Mouse (Mus musculus) kidney, embryonic 15.5 days (tissue): ENCODE results near the gene Tor1aip2. TPM values are rescaled to one million over a fixed set of nuclear protein-coding genes. Genes with fewer than 3 reads are reported as not detected.
"Not testable (repeated sequence)": the region's sequence is repeated elsewhere in the genome, so short reads cannot be mapped to it uniquely, and the experiment has no call there.

Experiments used
- ATAC-seq: fragments of 200-750 bp; cut with Nextera tagmentation; replicated peaks from 2 replicates; pipeline ENCODE4 v1.8.0; 2017; ENCODE audit warnings: moderate TSS enrichment; ENCODE audit not compliant: low FRiP score
- H3K27ac ChIP-seq: fragments of 300-500 bp; sonication (generic); 2 replicates; pipeline ENCODE4 v1.5.1; 2015; ENCODE audit warnings: mild to moderate bottlenecking, inconsistent platforms
- H3K27me3 ChIP-seq: fragments of 300-500 bp; sonication (generic); 2 replicates; pipeline ENCODE4 v1.6.1; 2015; ENCODE audit warnings: inconsistent platforms
- H3K36me3 ChIP-seq: fragments of 300-500 bp; sonication (generic); 2 replicates; pipeline ENCODE4 v1.6.1; 2015; ENCODE audit warnings: inconsistent platforms
- H3K4me1 ChIP-seq: fragments of 300-500 bp; sonication (generic); 2 replicates; pipeline ENCODE4 v1.6.1; 2015; ENCODE audit warnings: inconsistent platforms
- H3K4me2 ChIP-seq: fragments of 300-500 bp; sonication (generic); 2 replicates; pipeline ENCODE4 v1.6.1; 2015; ENCODE audit warnings: moderate library complexity, mild to moderate bottlenecking, inconsistent platforms
- H3K4me3 ChIP-seq: fragments of 300-500 bp; sonication (generic); replicated peaks from 2 replicates; pipeline ENCODE4 v1.5.1; 2015; ENCODE audit warnings: mild to moderate bottlenecking, inconsistent platforms
- H3K9ac ChIP-seq: fragments of 300-500 bp; sonication (generic); 2 replicates; pipeline ENCODE4 v1.6.1; 2015; ENCODE audit warnings: mild to moderate bottlenecking, inconsistent platforms
- H3K9me3 ChIP-seq: fragments of 300-500 bp; sonication (generic); replicated peaks from 2 replicates; pipeline ENCODE4 v1.6.1; 2016; ENCODE audit warnings: inconsistent platforms
- WGBS: fragments of 180-500 bp; shearing (Covaris S2); methylation state at CpG from one replicate; pipeline ENCODE4 v1.1.7; 2015; ENCODE audit warnings: mixed read lengths; 5-methylcytosine and 5-hydroxymethylcytosine counted together
- polyA plus RNA-seq: library from polyadenylated mRNA; unstranded; fragments of >200 nt; fragmentation: Nextera tagmentation; extraction: Ambion mirVana; gene quantifications from 2 replicates; pipeline ENCODE4 v1.2.1, GENCODE M21; 2015

Tor1aip2 gene
- polyA plus RNA-seq, 1 experiment from 2014 or later, result 112 TPM

DNA sequence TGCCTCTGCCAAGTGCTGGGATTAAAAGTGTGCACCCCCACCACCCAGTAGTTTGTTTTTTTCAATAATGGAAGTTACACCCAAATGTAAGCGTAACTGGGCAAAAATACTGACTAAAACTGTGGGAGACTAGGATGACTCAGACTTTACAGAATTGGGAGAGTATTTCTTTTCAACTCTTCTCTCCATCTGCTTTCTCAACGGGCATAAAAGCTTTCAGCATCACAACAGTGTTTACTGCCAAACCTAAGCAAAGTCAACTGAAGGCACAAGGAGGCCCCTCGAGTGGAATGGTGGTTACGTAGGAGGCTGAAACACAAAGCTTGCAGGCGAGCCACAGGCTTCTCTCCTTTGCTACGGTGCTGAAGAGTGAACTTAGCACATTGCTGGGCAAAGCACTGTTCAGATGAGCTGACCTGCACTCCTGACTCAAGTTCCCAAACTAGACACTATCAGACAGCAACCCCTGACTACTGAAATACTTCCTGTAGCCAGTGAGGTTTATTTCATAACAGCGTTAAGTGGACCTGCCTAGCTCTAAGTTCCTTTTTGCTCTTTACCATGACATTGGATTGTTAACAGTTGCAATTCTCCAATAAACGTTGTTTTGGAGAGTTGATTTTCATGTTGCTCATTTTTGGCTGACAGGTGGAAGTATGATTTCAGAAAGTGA is 10.2 kb upstream of the Tor1aip2 start:
- Histone ChIP-seq H3K4me2 (no peak overlapping the region), H3K4me3 (no peak overlapping the region), H3K4me1 (no peaks in the 10 kb centered on the region), H3K27ac (no peak overlapping the region), H3K27me3 (no peaks in the 10 kb centered on the region), H3K9me3 (no peaks in the 10 kb centered on the region), H3K9ac (no peak overlapping the region), H3K36me3 (peaks cover 74% of the 10 kb centered on the region)
- no peak for ATAC-seq
- 75% methylated on average over 8 of the region's 8 CpGs for WGBS

DNA sequence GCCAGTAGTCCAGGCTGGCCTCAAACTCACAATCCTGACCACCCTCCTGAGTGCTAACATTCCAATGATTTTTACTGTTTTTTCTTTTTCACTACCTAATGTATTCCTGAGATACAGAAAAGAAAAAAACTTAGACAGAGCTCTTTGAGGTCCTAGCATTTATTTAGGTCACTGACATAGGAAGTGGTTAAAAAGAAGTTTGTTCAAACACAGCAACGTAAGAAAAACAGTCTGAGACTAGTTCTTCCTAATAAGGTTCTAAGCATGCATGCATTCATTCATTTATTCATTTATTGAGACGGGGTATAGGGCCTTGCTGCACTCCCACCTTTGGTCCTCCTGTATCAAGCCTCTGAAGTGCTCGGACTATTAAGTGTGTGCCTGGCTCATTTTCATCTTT is 7.4 kb upstream of the Tor1aip2 start:
- WGBS, result 87% methylated on average over 3 of the region's 3 CpGs
- no peaks in the 10 kb centered on the region for H3K4me1 ChIP-seq
- H3K36me3 ChIP-seq, result peaks cover 83% of the 10 kb centered on the region
- H3K27me3 ChIP-seq, result no peaks in the 10 kb centered on the region
- H3K4me3 ChIP-seq, result no peak overlapping the region
- H3K9ac ChIP-seq, result no peak overlapping the region
- H3K27ac ChIP-seq, result no peak overlapping the region
- no peak overlapping the region for H3K4me2 ChIP-seq
- H3K9me3 ChIP-seq, result no peaks in the 10 kb centered on the region
- ATAC-seq, result no peak

DNA sequence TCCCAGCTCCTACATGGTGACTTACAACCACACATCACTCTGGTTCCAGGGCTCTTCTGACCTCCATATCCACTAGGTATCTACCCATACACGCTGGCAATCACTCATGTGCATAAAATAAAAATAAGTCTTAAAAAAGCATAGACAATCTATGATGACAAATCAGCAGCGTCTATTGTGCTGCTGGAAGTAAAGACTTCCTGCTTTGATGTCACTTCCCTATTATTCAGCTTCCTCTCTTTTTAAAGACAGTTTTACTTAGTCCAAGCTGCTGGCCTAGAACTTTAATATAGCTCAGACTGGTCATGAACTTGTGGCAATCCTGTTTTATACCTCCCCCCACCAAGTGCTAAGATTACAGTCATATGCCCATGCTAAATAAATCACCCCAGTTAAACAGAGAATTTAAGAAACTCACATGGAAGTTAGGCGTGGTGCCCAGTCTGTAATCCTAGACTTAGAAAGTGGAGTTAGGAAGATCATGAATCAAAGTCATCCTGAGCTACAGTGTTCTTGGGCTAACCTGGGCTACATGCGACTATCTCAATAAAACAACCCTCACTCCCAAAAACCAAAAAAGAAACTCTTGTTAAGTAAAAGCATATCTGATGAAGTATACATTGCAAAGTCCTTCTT is 6.7 kb upstream of the Tor1aip2 start:
- H3K4me2 ChIP-seq, result no peak overlapping the region
- no peak overlapping the region for H3K27ac ChIP-seq
- peaks cover 86% of the 10 kb centered on the region for H3K36me3 ChIP-seq
- H3K4me3 ChIP-seq, result no peak overlapping the region
- 81% methylated on average over 4 of the region's 4 CpGs for WGBS
- no peak overlapping the region for H3K9ac ChIP-seq
- no peaks in the 10 kb centered on the region for H3K9me3 ChIP-seq
- no peaks in the 10 kb centered on the region for H3K4me1 ChIP-seq
- no peak for ATAC-seq
- H3K27me3 ChIP-seq, result no peaks in the 10 kb centered on the region

DNA sequence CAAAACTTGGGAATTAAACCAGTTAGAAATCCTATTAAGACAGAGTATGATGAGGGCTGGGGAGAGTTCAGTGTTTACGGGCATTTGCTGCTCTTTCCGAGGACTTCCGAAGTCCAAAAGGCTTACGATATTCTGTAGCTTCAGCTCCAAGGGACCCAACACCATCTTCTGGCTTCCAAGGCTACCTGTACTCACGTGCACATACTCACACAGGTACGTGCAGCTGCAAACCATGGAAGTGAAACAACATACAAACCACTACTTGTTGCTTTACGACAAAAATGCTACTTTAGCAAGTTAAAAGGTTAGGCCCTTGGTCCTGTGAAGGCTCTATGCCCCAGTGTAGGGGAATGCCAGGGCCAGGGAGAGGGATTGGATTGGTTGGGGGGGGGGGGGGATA is 1.3 kb upstream of the Tor1aip2 start:
- Histone ChIP-seq H3K4me1 (peaks cover 18% of the 10 kb centered on the region; the same call in 1 of the 2 replicates), H3K27ac (no peak overlapping the region), H3K9me3 (no peaks in the 10 kb centered on the region), H3K36me3 (peaks cover 50% of the 10 kb centered on the region), H3K9ac (no peak overlapping the region), H3K27me3 (no peaks in the 10 kb centered on the region), H3K4me3 (peak overlapping the region; percentile 2; the same call in 1 of the 2 replicates), H3K4me2 (no peak overlapping the region)
- 97% methylated on average over 7 of the region's 7 CpGs for whole genome bisulfite sequencing
- no peak for ATAC-seq

DNA sequence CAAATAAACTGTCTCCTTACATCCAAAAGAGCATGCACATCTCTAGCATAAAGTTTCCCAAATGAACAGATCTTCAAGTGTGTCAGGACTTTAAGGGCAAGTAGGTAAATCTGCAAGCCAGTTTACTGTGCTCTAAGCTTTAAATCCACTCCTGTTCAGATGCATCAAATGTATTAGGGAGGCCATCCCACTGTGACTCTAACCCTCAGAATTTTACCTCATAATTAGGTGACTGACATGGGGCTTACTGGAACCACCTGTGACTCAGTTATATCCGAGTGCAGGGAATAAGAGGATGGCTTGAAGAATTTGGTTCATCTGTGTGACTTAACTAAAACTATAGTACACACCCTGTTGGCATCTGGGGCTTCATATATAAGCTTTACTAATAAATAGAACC is 542 bp upstream of the Tor1aip2 start:
- ATAC-seq, result no peak
- peaks cover 43% of the 10 kb centered on the region for H3K36me3 ChIP-seq
- peak overlapping the region; percentile 66 for H3K4me2 ChIP-seq
- H3K9ac ChIP-seq, result peak overlapping the region; percentile 69
- H3K4me1 ChIP-seq, result peaks cover 18% of the 10 kb centered on the region; the same call in 1 of the 2 replicates
- H3K9me3 ChIP-seq, result no peaks in the 10 kb centered on the region
- H3K27me3 ChIP-seq, result no peaks in the 10 kb centered on the region
- 21% methylated on average over 1 of the region's 1 CpGs for WGBS
- H3K27ac ChIP-seq, result peak overlapping the region; percentile 99
- H3K4me3 ChIP-seq, result peak overlapping the region; percentile 62

DNA sequence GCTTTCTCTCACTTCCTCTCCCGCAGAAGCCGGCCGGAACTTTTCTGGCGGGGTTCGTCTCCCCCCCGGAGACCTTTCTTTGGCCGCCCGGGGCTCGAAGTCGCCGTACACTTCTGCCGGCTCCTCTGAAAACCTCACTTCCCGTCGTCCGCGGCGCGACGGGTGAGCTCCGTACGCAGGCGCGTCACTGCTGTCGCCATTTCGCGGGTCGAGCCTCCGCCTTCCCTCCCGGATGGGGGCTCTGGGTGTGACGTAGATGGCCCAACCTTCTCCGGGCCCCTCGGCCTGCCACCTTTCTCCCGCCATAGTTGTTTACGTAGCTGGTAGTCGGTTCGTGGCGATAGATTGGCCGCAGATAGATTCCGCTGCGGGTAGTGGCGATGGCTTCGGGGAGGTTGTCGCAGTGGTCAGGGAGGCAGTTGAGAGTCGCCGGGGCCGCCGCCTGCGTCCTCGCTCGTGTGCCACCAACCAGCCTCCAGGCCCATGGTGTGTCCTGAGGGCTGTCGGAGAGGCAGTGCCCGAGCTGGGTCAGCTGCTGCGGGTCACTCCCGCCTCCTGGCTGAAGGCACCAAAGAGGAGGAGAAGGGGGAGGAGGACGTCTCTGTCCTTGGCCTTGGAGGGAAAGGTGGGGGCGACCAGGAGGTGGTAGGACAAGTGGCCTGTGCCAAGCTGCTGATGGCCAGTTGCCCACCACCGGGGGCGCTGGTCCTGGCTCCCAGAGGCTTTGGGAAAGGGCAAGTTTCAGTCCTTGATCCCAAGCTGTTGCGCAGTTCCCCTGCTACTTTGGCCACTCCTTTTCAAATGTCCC is 931 bp downstream of the Tor1aip2 start, which contains the start of gene Tor1aip1:
Tor1aip1 (minus strand) TSS at position 551 of the 808 bp plus-strand sequence.
- ATAC-seq, result peak; percentile 95
- H3K9ac ChIP-seq, result peak within 1 kb of the TSS; percentile 69
- WGBS, result under 1% methylated on average over 59 of the region's 59 CpGs
- H3K27me3 ChIP-seq, result no peaks in the 10 kb centered on the region
- no peaks in the 10 kb centered on the region for H3K9me3 ChIP-seq
- peaks cover 29% of the 10 kb centered on the region for H3K36me3 ChIP-seq
- H3K4me2 ChIP-seq, result peak within 1 kb of the TSS; percentile 66
- H3K4me3 ChIP-seq, result peak within 1 kb of the TSS; percentile 62
- H3K27ac ChIP-seq, result peak within 1 kb of the TSS; percentile 99
- peaks cover 23% of the 10 kb centered on the region; the same call in 1 of the 2 replicates for H3K4me1 ChIP-seq

DNA sequence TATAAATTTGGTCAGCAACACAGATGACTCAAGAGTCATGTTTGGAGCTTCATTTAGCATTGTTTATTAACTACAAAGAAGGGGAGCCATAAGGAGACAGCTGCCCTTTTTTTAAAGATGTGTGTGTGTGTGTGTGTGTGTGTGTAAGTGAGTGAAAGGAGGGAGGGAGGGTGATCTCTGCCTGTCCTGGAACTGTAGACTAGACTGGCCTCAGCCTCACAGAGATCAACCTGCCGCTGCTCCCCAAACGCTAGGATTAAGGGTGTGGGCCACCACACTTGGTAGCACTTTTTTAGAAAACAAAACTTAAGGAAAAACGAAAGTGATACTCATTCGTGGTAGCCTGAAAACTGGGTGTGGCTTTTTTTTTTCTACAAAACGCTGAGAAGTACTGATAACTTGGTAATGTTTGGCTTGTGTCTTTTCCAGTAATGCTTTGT is 2.0 kb downstream of the Tor1aip2 start:
- H3K9ac ChIP-seq, result 0 out of 2 replicates have a peak overlapping the region, but pooled peaks have one; percentile 10
- peak overlapping the region; percentile 66 for H3K4me2 ChIP-seq
- H3K27me3 ChIP-seq, result no peaks in the 10 kb centered on the region
- peaks cover 19% of the 10 kb centered on the region for H3K36me3 ChIP-seq
- H3K4me1 ChIP-seq, result peaks cover 30% of the 10 kb centered on the region
- no peaks in the 10 kb centered on the region for H3K9me3 ChIP-seq
- H3K27ac ChIP-seq, result 0 out of 2 replicates have a peak overlapping the region, but pooled peaks have one; percentile 54
- no peak for ATAC-seq
- WGBS, result 49% methylated on average over 5 of the region's 5 CpGs
- H3K4me3 ChIP-seq, result peak overlapping the region; percentile 12; the same call in 1 of the 2 replicates

DNA sequence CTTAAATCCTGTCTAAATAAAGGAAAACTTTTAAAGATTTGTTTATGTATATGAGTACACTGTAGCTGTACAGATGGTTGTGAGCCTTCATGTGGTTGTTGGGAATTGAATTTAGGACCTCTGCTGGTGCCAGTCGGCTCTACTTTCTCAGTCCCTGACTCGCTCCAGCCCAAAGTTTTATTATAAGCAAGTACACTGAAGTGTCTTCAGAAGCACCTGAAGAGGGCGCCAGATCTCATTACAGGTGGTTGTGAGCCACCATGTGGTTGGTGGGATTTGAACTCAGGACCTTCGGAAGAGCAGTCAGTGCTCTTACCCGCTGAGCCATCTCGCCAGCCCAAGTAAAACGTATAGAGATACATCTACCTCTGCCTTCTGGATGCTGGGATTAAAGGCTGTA is 4.8 kb downstream of the Tor1aip2 start:
- not testable (repeated sequence) for H3K4me2 ChIP-seq, H3K27me3 ChIP-seq, H3K9me3 ChIP-seq, ATAC-seq, H3K4me3 ChIP-seq, H3K9ac ChIP-seq
- peaks cover 41% of the 10 kb centered on the region for H3K4me1 ChIP-seq
- peaks cover 16% of the 10 kb centered on the region for H3K36me3 ChIP-seq
- H3K27ac ChIP-seq, result 0 out of 2 replicates have a peak overlapping the region, but pooled peaks have one; percentile 79
- WGBS, result 73% methylated on average over 7 of the region's 7 CpGs

DNA sequence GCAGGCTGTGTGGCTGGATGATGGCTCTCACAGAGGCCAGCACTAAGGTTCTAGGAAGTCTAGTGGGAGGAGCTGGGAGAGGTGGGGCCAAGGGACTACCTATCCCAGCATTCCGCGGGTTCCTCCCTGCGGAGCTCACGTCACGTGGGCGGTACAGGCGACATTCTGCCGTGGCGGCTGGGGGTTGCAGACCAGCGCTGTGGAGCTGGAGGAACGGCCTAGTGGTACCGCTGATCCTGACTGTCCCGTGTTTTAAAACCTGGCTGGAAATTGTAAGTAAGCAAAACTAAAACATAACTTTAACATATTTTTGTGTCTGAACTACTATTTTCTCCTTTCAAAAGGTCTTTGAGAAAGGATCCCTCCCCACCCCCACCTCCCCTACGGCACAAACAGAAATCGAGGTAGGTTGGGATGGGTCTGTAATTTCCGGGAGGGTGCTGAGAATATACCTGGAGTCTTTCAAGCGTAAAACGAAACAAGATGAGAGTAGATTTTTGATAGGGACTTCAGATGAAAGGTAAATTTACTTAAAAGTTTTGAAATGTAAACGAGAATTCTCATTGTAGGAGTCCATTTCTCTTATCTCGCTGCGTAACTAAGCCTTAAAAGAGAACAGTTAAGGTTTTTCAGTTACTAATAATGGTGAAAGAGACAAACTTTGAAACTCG is 5.7 kb downstream of the Tor1aip2 start:
- peak overlapping the region; percentile 65 for H3K4me2 ChIP-seq
- peak overlapping the region; percentile 68 for H3K9ac ChIP-seq
- H3K27ac ChIP-seq, result peak overlapping the region; percentile 79
- peak; percentile 81 for ATAC-seq
- H3K4me3 ChIP-seq, result peak overlapping the region; percentile 69
- no peaks in the 10 kb centered on the region for H3K9me3 ChIP-seq
- WGBS, result 1% methylated on average over 22 of the region's 22 CpGs
- H3K27me3 ChIP-seq, result no peaks in the 10 kb centered on the region
- peaks cover 46% of the 10 kb centered on the region for H3K4me1 ChIP-seq
- H3K36me3 ChIP-seq, result peaks cover 24% of the 10 kb centered on the region

DNA sequence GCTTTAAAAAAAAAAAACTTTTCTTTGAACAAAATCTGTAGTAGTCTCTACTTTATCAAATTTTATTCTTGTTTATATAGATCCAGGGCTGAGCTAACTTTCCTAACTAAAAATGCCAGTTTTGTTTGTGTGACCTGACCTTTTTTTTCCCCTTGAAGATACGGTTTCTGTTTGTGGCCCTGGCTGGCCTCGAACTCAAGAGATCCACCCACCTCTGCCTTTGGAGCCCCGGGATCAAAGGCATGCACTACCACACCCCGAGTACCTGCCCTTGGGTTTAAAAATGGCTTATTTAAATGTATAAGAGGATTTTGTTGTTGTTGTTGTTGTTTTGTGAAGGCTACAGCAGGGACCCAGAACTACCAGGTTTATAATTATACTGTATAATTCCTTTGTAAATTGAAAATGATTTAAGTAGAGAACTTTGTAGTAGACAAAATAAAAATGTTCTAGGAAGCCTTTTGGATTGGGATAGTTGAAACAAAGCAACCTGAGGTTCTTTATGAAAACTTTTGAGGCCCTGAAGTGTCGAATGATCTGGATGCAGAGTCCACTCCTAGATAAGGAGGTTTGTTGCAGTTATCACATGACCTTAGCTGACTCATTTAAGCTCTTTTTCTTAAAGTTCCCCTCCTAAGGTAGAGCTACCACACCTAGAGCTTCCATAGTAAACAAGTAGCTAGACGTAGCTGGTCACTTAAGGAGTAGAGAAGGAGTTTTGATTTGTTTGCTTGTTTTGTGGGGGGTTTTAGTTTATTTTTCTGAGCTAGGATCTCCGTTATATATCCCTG is 6.4 kb downstream of the Tor1aip2 start:
- Histone ChIP-seq H3K9me3 (no peaks in the 10 kb centered on the region), H3K9ac (peak overlapping the region; percentile 68), H3K27me3 (no peaks in the 10 kb centered on the region), H3K36me3 (peaks cover 30% of the 10 kb centered on the region), H3K4me2 (peak overlapping the region; percentile 65), H3K27ac (no peak overlapping the region), H3K4me1 (peaks cover 49% of the 10 kb centered on the region), H3K4me3 (peak overlapping the region; percentile 69)
- no peak for ATAC-seq
- WGBS, result 27% methylated on average over 7 of the region's 7 CpGs

DNA sequence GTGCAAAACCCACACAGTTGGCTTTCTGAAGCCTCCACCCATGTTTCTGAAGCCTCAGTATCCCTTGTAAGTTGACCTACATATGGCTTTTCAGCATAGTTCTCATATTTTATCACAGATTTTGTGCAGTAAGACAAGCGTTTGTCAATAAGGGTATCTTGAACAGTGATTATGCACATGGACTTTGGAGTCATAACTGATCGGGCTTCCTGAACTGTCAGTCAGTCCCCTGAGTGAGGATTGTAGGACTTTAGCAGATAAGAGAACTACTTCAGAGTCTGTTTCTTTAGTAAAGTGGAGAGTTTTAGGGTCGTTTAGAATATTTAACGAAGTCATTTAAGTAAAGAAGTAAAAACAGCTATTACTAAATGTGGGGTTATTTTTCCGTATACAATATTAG is 7.3 kb downstream of the Tor1aip2 start:
- H3K4me3 ChIP-seq, result no peak overlapping the region
- no peak for ATAC-seq
- H3K4me1 ChIP-seq, result peaks cover 46% of the 10 kb centered on the region
- no peaks in the 10 kb centered on the region for H3K27me3 ChIP-seq
- H3K36me3 ChIP-seq, result peaks cover 37% of the 10 kb centered on the region
- WGBS, result 86% methylated on average over 5 of the region's 5 CpGs
- H3K27ac ChIP-seq, result no peak overlapping the region
- H3K9me3 ChIP-seq, result no peaks in the 10 kb centered on the region
- no peak overlapping the region for H3K9ac ChIP-seq
- peak overlapping the region; percentile 65 for H3K4me2 ChIP-seq
